Mouse (Mus musculus) stomach, postnatal 0 days (tissue): Measurements from ENCODE around the gene Pdzd9. TPM values are rescaled to one million over a fixed set of nuclear protein-coding genes. Genes with fewer than 3 reads are reported as not detected.

ENCODE experiments used
- ATAC-seq: fragments of 200-750 bp; cut with Nextera tagmentation; 2 replicates; pipeline ENCODE4 v1.8.0; 2017; ENCODE audit not compliant: low FRiP score, low TSS enrichment
- DNase-seq: peaks from one replicate; pipeline ENCODE4 v3.0.0-alpha.2; 2016; ENCODE audit warnings: low spot score
- H3K27ac ChIP-seq: fragments of 300-500 bp; sonication (generic); replicated peaks from 2 replicates; pipeline ENCODE4 v1.5.1; 2014; ENCODE audit warnings: mild to moderate bottlenecking, control low read depth
- H3K27me3 ChIP-seq: fragments of 300-500 bp; sonication (generic); 2 replicates; pipeline ENCODE4 v1.6.1; 2014; ENCODE audit warnings: low read length; ENCODE audit not compliant: control insufficient read depth, insufficient read depth
- H3K36me3 ChIP-seq: fragments of 300-500 bp; sonication (generic); 2 replicates; pipeline ENCODE4 v1.6.1; 2014; ENCODE audit warnings: low read length, mixed read lengths; ENCODE audit not compliant: control insufficient read depth, insufficient read depth
- H3K4me1 ChIP-seq: fragments of 300-500 bp; sonication (generic); replicated peaks from 2 replicates; pipeline ENCODE4 v1.6.1; 2014; ENCODE audit warnings: antibody characterized with exemption; ENCODE audit not compliant: control insufficient read depth, insufficient read depth
- H3K4me2 ChIP-seq: fragments of 300-500 bp; sonication (generic); replicated peaks from 2 replicates; pipeline ENCODE4 v1.6.1; 2014; ENCODE audit warnings: low read depth, mild to moderate bottlenecking, control low read depth, moderate library complexity
- H3K4me3 ChIP-seq: fragments of 300-500 bp; sonication (generic); 2 replicates; pipeline ENCODE4 v1.5.1; 2014; ENCODE audit warnings: low read depth, low read length, control low read depth
- H3K9ac ChIP-seq: fragments of 300-500 bp; sonication (generic); 2 replicates; pipeline ENCODE4 v1.6.1; 2014; ENCODE audit warnings: mild to moderate bottlenecking, low read length, control low read depth, mixed read lengths
- H3K9me3 ChIP-seq: fragments of 300-500 bp; sonication (generic); 2 replicates; pipeline ENCODE4 v1.6.1; 2016; ENCODE audit warnings: low read length; ENCODE audit not compliant: control insufficient read depth
- CTCF ChIP-seq: IDR thresholded peaks from 2 replicates; pipeline ENCODE4 v1.5.1; 2016; ENCODE audit warnings: antibody characterized with exemption, low read depth, mild to moderate bottlenecking, moderate library complexity
- EP300 ChIP-seq: optimal IDR thresholded peaks from 2 replicates; pipeline ENCODE3; 2016; ENCODE audit warnings: antibody characterized with exemption
- WGBS: fragments of 180-500 bp; shearing (Covaris S2); extraction: QIAGEN DNeasy Blood & Tissue Kit; methylation state at CpG from one replicate; pipeline ENCODE4 v1.1.7; 2014; 5-methylcytosine and 5-hydroxymethylcytosine counted together
- polyA plus RNA-seq: library from polyadenylated mRNA; unstranded; fragments of >200 nt; fragmentation: Nextera tagmentation; extraction: Ambion mirVana; gene quantifications from 2 replicates; pipeline ENCODE4 v1.2.1, GENCODE M21; 2015

Pdzd9 gene
- polyA plus RNA-seq, 1 experiment from 2014 or later: 0.27 TPM

DNA sequence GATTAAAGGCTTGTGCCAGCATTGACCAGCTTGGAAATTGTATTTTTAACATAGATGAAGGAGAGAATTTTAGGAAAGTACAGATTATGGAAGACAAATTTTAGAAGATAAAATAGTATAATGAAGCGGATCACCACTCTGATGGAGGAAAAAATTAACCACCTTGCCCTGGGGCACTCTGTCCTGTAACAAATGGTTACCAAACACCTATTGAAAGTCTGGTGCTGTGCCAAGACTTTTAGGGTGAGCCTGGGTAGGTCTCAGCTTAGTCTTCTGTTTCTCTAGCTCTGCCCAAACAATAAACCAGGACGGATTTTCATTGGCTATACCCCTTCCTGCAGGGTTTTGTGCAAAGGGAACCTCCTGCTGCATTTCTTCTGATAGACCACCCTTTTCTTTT, 1.1 kb upstream of the Pdzd9 start:
- DNase-seq: no peak
- Histone ChIP-seq H3K36me3 (no peaks in the 10 kb centered on the region), H3K27ac (no peak overlapping the region), H3K27me3 (no peaks in the 10 kb centered on the region), H3K9ac (no peak overlapping the region), H3K4me3 (no peak overlapping the region), H3K4me2 (no peak overlapping the region), H3K4me1 (no peaks in the 10 kb centered on the region), H3K9me3 (no peaks in the 10 kb centered on the region)
- 55% methylated on average over 2 of the region's 2 CpGs for WGBS
- TF ChIP-seq EP300 (no peak), CTCF (no peak)
- ATAC-seq: no peak

- H3K9me3 ChIP-seq: no peaks in the 10 kb centered on the region
- DNase-seq (no peak), ATAC-seq (no peak)
- no peaks in the 10 kb centered on the region for H3K4me1 ChIP-seq
- no peak overlapping the region for H3K27ac ChIP-seq
- peaks cover 15% of the 10 kb centered on the region; the same call in 1 of the 2 replicates for H3K36me3 ChIP-seq
- no peak for TF ChIP-seq EP300
- 95% methylated on average over 4 of the region's 4 CpGs for WGBS
- no peaks in the 10 kb centered on the region for H3K27me3 ChIP-seq
- H3K4me2 ChIP-seq: no peak overlapping the region
- H3K4me3 ChIP-seq: no peak overlapping the region
- H3K9ac ChIP-seq: no peak overlapping the region
Measured at GRCm38 (mm10) chr7:120662079-120662478, 8.1 kb downstream of the Pdzd9 start.

- no peaks in the 10 kb centered on the region for H3K27me3 ChIP-seq
- no peak overlapping the region for H3K4me2 ChIP-seq
- no peak for DNase-seq
- no peak overlapping the region for H3K4me3 ChIP-seq
- WGBS: 83% methylated on average over 2 of the region's 2 CpGs
- no peak for ATAC-seq
- H3K9ac ChIP-seq: no peak overlapping the region
- H3K9me3 ChIP-seq: no peaks in the 10 kb centered on the region
- no peak for TF ChIP-seq EP300
- TF ChIP-seq CTCF: no peak
- peaks cover 40% of the 10 kb centered on the region for H3K36me3 ChIP-seq
- H3K4me1 ChIP-seq: no peaks in the 10 kb centered on the region
- H3K27ac ChIP-seq: no peak overlapping the region
Measured at GRCm38 (mm10) chr7:120647849-120648248, 22.3 kb downstream of the Pdzd9 start.

GRCm38 (mm10) chr7:120643217-120643616, 26.9 kb downstream of the Pdzd9 start:
- ATAC-seq (no peak), DNase-seq (no peak)
- TF ChIP-seq CTCF (peak; percentile 40; the same call in 1 of the 2 replicates), EP300 (no peak)
- no peak overlapping the region for H3K9ac ChIP-seq
- H3K4me3 ChIP-seq: no peak overlapping the region
- peaks cover 33% of the 10 kb centered on the region for H3K36me3 ChIP-seq
- no peaks in the 10 kb centered on the region for H3K27me3 ChIP-seq
- no peak overlapping the region for H3K4me2 ChIP-seq
- no peaks in the 10 kb centered on the region for H3K9me3 ChIP-seq
- H3K4me1 ChIP-seq: no peaks in the 10 kb centered on the region
- H3K27ac ChIP-seq: no peak overlapping the region
- WGBS: 67% methylated on average over 4 of the region's 4 CpGs

DNA sequence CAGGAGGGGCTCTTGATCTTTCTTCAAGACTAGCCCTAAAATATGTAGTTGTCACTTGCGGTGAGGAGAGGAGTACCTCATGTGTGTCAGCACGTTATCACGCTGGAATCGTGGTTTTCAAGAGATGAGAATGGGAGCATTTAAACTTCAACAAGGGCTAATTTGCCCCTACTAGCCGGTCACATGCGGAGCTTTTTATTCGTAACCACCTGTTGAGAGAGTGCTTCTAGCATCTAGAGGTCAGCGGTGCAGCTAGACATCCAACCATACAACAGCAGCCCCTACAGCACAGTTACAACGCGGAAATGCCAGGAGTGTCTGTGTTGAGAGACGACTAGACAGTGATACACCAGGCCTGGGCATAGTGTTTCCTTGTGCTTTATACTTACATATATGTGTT, 34.3 kb downstream of the Pdzd9 start:
- Histone ChIP-seq H3K4me2 (peak overlapping the region; percentile 77), H3K4me1 (0 out of 2 replicates have a peak, but pooled peaks cover 3% of the 10 kb centered on the region), H3K36me3 (no peaks in the 10 kb centered on the region), H3K27me3 (no peaks in the 10 kb centered on the region), H3K27ac (peak overlapping the region; percentile 97), H3K9me3 (no peaks in the 10 kb centered on the region), H3K4me3 (peak overlapping the region; percentile 96), H3K9ac (peak overlapping the region; percentile 98)
- WGBS: under 1% methylated on average over 11 of the region's 11 CpGs
- ATAC-seq (no peak), DNase-seq (peak; percentile 17)
- no peak for TF ChIP-seq EP300
- 0 out of 2 replicates have a peak, but pooled peaks have one; percentile 11 for TF ChIP-seq CTCF

- peak overlapping the region; percentile 97 for H3K27ac ChIP-seq
- WGBS: under 1% methylated on average over 32 of the region's 32 CpGs
Measured at GRCm38 (mm10) chr7:120635362-120635781, 34.8 kb downstream of the Pdzd9 start.

More at GRCm38 (mm10) chr7:120635362-120635781, 34.8 kb downstream of the Pdzd9 start:
- Histone ChIP-seq H3K4me2 (peak overlapping the region; percentile 77), H3K27me3 (no peaks in the 10 kb centered on the region), H3K9me3 (no peaks in the 10 kb centered on the region), H3K4me3 (peak overlapping the region; percentile 96), H3K4me1 (0 out of 2 replicates have a peak, but pooled peaks cover 3% of the 10 kb centered on the region), H3K9ac (peak overlapping the region; percentile 98), H3K36me3 (no peaks in the 10 kb centered on the region)
- ATAC-seq (no peak; the same call in 1 of the 2 replicates), DNase-seq (no peak)
- TF ChIP-seq CTCF (no peak), EP300 (no peak)
